Mouse (Mus musculus): ENCODE data around the gene Trp53i11. TPM values are rescaled to one million over a fixed set of nuclear protein-coding genes. Genes with fewer than 3 reads are reported as not detected.

Trp53i11 gene
- polyA plus RNA-seq, 1 experiment, result 51.6 TPM

GRCm38 (mm10) chr2:93223463-93223862, 36.1 kb downstream of the Trp53i11 start:
- H3K27ac ChIP-seq (ENCODE audit: control insufficient read depth, insufficient read depth, low read depth, low read length), result no peak overlapping the region
- H3K4me3 ChIP-seq (ENCODE audit: control insufficient read depth, low read depth, low read length), result no peak overlapping the region
- no peaks in the 10 kb centered on the region for H3K27me3 ChIP-seq (ENCODE audit: control insufficient read depth, insufficient read depth, low read length)
- no peak for TF ChIP-seq POLR2A (IDR thresholded peaks at IDR 0.05; ENCODE audit: control insufficient read depth, low read depth, low read length)
- H3K4me1 ChIP-seq (ENCODE audit: control insufficient read depth, insufficient read depth, low read length), result peaks cover 7% of the 10 kb centered on the region
- H3K36me3 ChIP-seq (ENCODE audit: control insufficient read depth, insufficient read depth, low read length), result no peaks in the 10 kb centered on the region

GRCm38 (mm10) chr2:93226606-93227595, 39.6 kb downstream of the Trp53i11 start:
- peak overlapping the region; percentile 5; the same call in 1 of the 2 replicates for H3K27ac ChIP-seq (ENCODE audit: control insufficient read depth, insufficient read depth, low read depth, low read length)
- no peaks in the 10 kb centered on the region for H3K27me3 ChIP-seq (ENCODE audit: control insufficient read depth, insufficient read depth, low read length)
- no peak overlapping the region for H3K4me3 ChIP-seq (ENCODE audit: control insufficient read depth, low read depth, low read length)
- H3K4me1 ChIP-seq (ENCODE audit: control insufficient read depth, insufficient read depth, low read length), result peaks cover 7% of the 10 kb centered on the region
- no peak for TF ChIP-seq POLR2A (IDR thresholded peaks at IDR 0.05; ENCODE audit: control insufficient read depth, low read depth, low read length)
- TF ChIP-seq CTCF (IDR thresholded peaks at IDR 0.05; ENCODE audit: control insufficient read depth, insufficient read depth, insufficient replicate concordance, low read depth, low read length), result peak; percentile 94
- no peaks in the 10 kb centered on the region for H3K36me3 ChIP-seq (ENCODE audit: control insufficient read depth, insufficient read depth, low read length)

GRCm38 (mm10) chr2:93227713-93228479, 40.5 kb downstream of the Trp53i11 start:
- no peaks in the 10 kb centered on the region for H3K27me3 ChIP-seq (ENCODE audit: control insufficient read depth, insufficient read depth, low read length)
- peaks cover 7% of the 10 kb centered on the region for H3K4me1 ChIP-seq (ENCODE audit: control insufficient read depth, insufficient read depth, low read length)
- H3K4me3 ChIP-seq (ENCODE audit: control insufficient read depth, low read depth, low read length), result no peak overlapping the region
- H3K36me3 ChIP-seq (ENCODE audit: control insufficient read depth, insufficient read depth, low read length), result no peaks in the 10 kb centered on the region
- TF ChIP-seq CTCF (IDR thresholded peaks at IDR 0.05; ENCODE audit: control insufficient read depth, insufficient read depth, insufficient replicate concordance, low read depth, low read length) (no peak), POLR2A (IDR thresholded peaks at IDR 0.05; ENCODE audit: control insufficient read depth, low read depth, low read length) (no peak)
- no peak overlapping the region for H3K27ac ChIP-seq (ENCODE audit: control insufficient read depth, insufficient read depth, low read depth, low read length)

- TF ChIP-seq CTCF (IDR thresholded peaks at IDR 0.05; ENCODE audit: control insufficient read depth, insufficient read depth, insufficient replicate concordance, low read depth, low read length) (no peak), POLR2A (IDR thresholded peaks at IDR 0.05; ENCODE audit: control insufficient read depth, low read depth, low read length) (no peak)
- no peaks in the 10 kb centered on the region for H3K27me3 ChIP-seq (ENCODE audit: control insufficient read depth, insufficient read depth, low read length)
- H3K4me3 ChIP-seq (ENCODE audit: control insufficient read depth, low read depth, low read length), result no peak overlapping the region
- no peak overlapping the region for H3K27ac ChIP-seq (ENCODE audit: control insufficient read depth, insufficient read depth, low read depth, low read length)
- H3K4me1 ChIP-seq (ENCODE audit: control insufficient read depth, insufficient read depth, low read length), result peaks cover 7% of the 10 kb centered on the region
- no peaks in the 10 kb centered on the region for H3K36me3 ChIP-seq (ENCODE audit: control insufficient read depth, insufficient read depth, low read length)
These were observed 41.1 kb downstream of the Trp53i11 start for GRCm38 (mm10) chr2:93228480-93228824.

- H3K36me3 ChIP-seq (ENCODE audit: control insufficient read depth, insufficient read depth, low read length), result no peaks in the 10 kb centered on the region
- H3K4me3 ChIP-seq (ENCODE audit: control insufficient read depth, low read depth, low read length), result no peak overlapping the region
- TF ChIP-seq POLR2A (IDR thresholded peaks at IDR 0.05; ENCODE audit: control insufficient read depth, low read depth, low read length) (no peak), CTCF (IDR thresholded peaks at IDR 0.05; ENCODE audit: control insufficient read depth, insufficient read depth, insufficient replicate concordance, low read depth, low read length) (no peak)
- no peaks in the 10 kb centered on the region for H3K27me3 ChIP-seq (ENCODE audit: control insufficient read depth, insufficient read depth, low read length)
- peaks cover 2% of the 10 kb centered on the region; the same call in 1 of the 2 replicates for H3K4me1 ChIP-seq (ENCODE audit: control insufficient read depth, insufficient read depth, low read length)
- no peak overlapping the region; the same call in 1 of the 2 replicates for H3K27ac ChIP-seq (ENCODE audit: control insufficient read depth, insufficient read depth, low read depth, low read length)
These were observed 44.8 kb downstream of the Trp53i11 start for GRCm38 (mm10) chr2:93232141-93232540.

- Histone ChIP-seq H3K27me3 (ENCODE audit: control insufficient read depth, insufficient read depth, low read length) (no peaks in the 10 kb centered on the region), H3K4me3 (ENCODE audit: control insufficient read depth, low read depth, low read length) (no peak overlapping the region), H3K27ac (ENCODE audit: control insufficient read depth, insufficient read depth, low read depth, low read length) (no peak overlapping the region), H3K4me1 (ENCODE audit: control insufficient read depth, insufficient read depth, low read length) (no peaks in the 10 kb centered on the region; the same call in 1 of the 2 replicates), H3K36me3 (ENCODE audit: control insufficient read depth, insufficient read depth, low read length) (no peaks in the 10 kb centered on the region)
- TF ChIP-seq CTCF (IDR thresholded peaks at IDR 0.05; ENCODE audit: control insufficient read depth, insufficient read depth, insufficient replicate concordance, low read depth, low read length), result no peak
- TF ChIP-seq POLR2A (IDR thresholded peaks at IDR 0.05; ENCODE audit: control insufficient read depth, low read depth, low read length), result no peak
These were observed 49.7 kb downstream of the Trp53i11 start for GRCm38 (mm10) chr2:93237055-93237454.

- H3K27me3 ChIP-seq (ENCODE audit: control insufficient read depth, insufficient read depth, low read length), result no peaks in the 10 kb centered on the region
- no peak overlapping the region for H3K4me3 ChIP-seq (ENCODE audit: control insufficient read depth, low read depth, low read length)
- no peak overlapping the region for H3K27ac ChIP-seq (ENCODE audit: control insufficient read depth, insufficient read depth, low read depth, low read length)
- TF ChIP-seq CTCF (IDR thresholded peaks at IDR 0.05; ENCODE audit: control insufficient read depth, insufficient read depth, insufficient replicate concordance, low read depth, low read length) (no peak), POLR2A (IDR thresholded peaks at IDR 0.05; ENCODE audit: control insufficient read depth, low read depth, low read length) (no peak)
- H3K36me3 ChIP-seq (ENCODE audit: control insufficient read depth, insufficient read depth, low read length), result no peaks in the 10 kb centered on the region
- H3K4me1 ChIP-seq (ENCODE audit: control insufficient read depth, insufficient read depth, low read length), result no peaks in the 10 kb centered on the region
These were observed 51.5 kb downstream of the Trp53i11 start for GRCm38 (mm10) chr2:93238864-93239263.

Data from testis, adult 2 months (tissue).